Mouse (Mus musculus) right cerebral cortex, postnatal 4 days (tissue): ENCODE measurements around the gene Ythdc1.
"Not testable (repeated sequence)": the region's sequence is repeated elsewhere in the genome, so short reads cannot be mapped to it uniquely, and the experiment has no call there.

Experiments used
- DNase-seq: peaks from one replicate; pipeline ENCODE4 v3.0.0-alpha.2; 2022

Ythdc1 gene

DNA sequence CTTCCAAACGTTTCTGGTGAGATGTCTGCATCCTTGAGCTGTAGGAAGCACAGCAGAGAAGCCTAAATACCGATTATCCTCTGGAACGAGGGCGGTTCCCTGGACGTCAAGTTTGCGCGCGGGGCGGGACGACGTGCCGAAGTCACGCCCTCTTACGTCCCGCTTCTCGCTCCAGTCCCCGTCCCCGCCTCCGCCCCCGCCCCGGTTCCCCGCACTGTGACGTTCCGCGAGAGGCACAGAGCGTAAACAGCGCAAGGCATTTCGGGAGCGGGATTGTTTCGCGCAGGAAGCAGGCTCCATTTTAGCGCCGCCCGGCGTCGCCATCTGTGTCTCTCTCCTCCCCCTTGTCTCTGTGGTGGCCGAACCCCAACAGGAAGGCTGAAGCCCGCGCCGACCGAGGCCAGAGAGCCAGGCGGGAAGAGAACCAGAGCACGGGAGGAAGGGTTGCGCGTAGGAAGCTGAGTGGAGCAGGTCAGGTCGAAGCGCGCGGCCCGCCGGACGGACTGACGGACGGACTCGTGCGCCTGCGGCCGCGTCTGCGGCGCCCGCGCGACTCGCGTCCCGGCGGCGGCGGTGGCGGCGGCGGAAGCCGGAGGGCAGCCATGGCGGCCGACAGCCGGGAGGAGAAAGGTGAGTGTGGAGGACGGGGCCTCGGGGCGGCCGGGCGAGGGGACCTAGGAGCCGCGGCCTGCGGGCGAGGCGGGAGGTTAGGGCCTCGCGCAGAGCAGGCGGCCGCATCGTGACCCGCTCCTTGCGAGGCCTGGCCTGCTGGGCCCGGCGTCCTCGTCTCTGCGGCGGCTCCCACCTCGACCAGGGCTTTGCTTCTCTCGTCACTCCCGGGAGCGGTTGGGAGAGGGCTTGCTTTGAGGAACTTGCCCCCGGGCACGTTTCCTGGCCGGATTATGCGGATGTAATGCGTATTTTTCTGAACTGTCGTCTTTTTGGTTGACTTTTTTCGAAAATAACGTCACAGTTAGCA, at the start of gene Ythdc1:
Gene Ythdc1, plus strand, starts transcription at position 260 of the 979 bp plus-strand sequence.
- DNase-seq, result peak; percentile 96

GRCm38 (mm10) chr5:86769015-86769658, 34.9 kb upstream of the Ythdc1 start:
- DNase-seq, result no peak

DNA sequence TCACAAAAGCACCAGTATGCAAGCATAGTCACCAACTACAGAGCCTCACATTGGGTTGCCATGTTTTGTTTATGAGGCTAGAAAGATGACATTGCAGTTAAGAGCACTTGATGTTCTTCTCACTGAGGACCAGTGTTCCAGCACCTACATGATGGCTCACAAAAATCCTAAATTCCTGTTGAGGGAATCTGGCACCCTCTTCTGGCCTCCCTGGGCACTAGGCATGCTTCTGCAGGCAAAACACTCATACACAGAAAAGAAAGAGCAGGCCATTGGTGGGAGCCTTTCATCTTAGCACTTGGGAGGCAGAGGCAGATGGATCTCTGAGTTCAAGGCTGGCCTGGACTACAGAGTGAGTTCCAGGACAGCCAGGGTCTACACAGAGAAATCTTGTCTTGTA, 33.0 kb upstream of the Ythdc1 start:
- no peak for DNase-seq

DNA sequence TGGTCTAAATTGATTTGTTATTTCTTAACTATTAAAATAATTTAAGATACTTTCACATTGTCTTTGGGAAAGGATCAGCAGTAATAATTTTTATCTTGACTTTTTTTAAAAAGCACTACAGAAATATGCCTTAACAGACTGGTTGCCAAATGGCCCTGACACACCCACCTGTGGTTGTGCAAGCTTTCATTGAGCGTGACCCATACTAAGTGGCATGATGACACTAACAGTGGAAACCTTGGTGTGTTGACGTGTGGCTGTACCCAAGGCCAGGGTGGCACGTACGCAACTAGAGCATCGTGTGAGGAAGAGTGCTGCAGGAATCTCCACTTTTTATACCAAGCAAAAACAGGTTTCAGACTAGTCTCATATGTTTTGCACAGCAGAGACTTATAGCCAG, 27.1 kb upstream of the Ythdc1 start:
- no peak for DNase-seq

- DNase-seq, result no peak
Observed at GRCm38 (mm10) chr5:86778471-86778870, 25.6 kb upstream of the Ythdc1 start.

GRCm38 (mm10) chr5:86783059-86783458, 21.0 kb upstream of the Ythdc1 start:
- DNase-seq, result no peak

- no peak for DNase-seq
Observed at GRCm38 (mm10) chr5:86784205-86784604, 19.8 kb upstream of the Ythdc1 start.

DNA sequence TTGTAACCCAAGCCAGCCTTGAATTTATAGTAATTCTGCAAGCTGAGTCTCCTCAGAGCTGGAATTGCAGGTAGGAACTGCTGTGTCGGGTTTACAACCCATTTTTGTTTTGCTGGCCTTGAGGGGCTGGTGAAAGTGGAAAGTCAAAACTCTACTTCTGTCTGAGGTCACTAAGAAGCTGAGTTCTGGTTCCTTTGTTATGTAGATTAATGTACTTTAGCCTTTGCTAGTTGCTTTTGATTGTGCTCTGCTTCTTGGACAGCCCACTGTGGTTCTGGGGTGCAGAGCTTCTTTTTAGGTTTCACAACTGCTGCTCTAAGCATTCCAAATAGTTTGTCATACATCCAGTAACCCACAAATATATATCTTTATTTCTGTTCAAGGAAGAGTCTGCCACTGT, 17.2 kb upstream of the Ythdc1 start:
- no peak for DNase-seq

GRCm38 (mm10) chr5:86789954-86790353, 14.1 kb upstream of the Ythdc1 start:
- no peak for DNase-seq

DNA sequence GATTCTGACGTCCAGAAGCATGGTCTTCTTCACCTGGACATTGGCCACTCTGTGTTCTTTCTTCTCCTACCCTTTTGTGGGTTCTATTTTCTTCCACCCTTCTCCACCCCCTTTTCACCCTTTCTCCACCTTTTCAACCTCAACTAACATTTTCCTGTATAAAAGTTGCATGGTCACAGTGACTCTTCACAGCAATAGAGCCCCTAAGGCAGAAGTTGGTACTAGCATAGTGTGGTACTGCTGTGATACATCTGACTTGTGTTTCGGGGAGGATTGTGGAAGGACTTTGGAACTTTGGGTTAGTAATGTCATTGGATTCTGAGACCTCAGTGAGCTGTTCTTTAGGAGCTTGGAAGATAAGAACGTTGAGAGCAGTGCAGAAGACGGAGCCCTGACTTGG, 11.8 kb upstream of the Ythdc1 start:
- DNase-seq, result no peak

GRCm38 (mm10) chr5:86792807-86793206, 11.2 kb upstream of the Ythdc1 start:
- DNase-seq, result no peak

- DNase-seq, result no peak
Observed at GRCm38 (mm10) chr5:86816795-86817194, 12.8 kb downstream of the Ythdc1 start.

GRCm38 (mm10) chr5:86836378-86836777, 32.4 kb downstream of the Ythdc1 start:
- not testable (repeated sequence) for DNase-seq

DNA sequence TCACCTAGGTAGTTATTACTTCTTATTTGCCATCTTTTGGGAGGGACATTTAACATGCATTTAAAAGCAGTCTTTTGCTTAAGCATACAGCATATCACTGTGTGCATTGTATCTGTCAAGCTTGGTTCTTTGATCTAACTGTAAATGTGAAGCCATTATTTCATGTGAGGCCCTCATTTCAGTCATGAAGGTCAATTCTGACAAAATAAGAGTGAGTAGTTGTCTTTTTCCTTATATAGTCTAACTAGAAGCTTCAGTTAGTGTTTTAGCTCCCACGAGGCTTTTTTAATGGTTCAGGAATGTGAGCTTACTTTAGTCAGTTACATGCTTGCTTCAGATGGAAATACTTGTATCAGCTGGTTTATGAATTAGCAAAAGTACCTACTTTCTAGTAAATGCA, 34.1 kb downstream of the Ythdc1 start:
- no peak for DNase-seq

- DNase-seq, result no peak
Observed at GRCm38 (mm10) chr5:86839472-86839871, 35.5 kb downstream of the Ythdc1 start.

DNA sequence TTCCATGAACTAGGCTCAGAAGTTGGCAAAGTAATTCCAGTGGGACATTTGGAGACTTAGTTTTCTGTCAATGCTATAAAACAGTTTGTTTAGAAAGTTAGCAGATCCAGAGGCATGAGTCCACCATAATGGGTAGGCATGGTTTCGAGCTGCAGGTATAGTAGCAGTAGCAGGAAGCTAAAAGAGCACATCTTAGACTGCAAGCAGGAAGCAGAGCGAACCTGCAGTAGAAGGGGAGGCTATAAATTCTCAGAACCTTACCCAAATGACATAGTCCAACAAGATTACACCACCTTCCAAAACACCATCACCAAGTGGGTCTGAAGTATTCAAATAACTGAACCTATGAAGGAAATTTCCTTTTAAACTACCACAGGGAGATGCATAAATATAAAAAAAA, 36.2 kb downstream of the Ythdc1 start:
- no peak for DNase-seq

DNA sequence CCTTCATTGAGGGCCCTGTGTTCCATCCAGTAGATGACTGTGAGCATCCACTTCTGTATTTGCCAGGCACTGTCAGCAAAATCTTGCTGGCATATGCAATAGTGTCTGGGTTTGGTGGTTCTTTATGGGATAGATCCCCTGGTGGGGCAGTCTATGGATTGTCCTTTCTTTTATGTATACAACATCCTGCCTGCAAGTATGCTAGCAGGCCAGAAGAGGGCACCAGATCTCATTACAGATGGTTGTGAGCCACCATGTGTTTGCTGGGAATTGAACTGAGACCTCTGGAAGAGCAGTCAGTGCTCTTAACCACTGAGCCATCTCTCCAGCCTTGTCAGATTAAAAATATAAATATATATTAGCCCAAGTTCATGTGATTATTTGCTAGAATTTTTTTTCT, 37.2 kb downstream of the Ythdc1 start:
- DNase-seq, result not testable (repeated sequence)

DNA sequence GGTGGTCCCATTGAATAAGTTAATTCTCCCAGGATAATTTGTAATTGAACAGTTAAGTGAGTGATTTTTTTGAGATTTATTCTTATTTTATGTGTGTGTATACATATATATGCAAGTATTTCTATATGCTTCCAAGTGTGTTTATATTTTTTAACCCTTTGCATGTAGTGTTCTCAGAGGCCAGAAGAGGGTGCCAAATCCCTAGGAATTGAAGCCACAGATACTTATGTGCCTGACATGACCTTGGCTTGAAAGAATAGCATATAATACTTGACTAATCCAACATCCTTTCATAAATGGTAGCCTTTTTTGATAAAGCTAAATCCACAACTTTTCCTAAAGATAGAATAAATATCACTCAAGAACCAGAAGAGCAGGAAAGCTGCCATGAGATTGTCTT, 46.1 kb downstream of the Ythdc1 start:
- peak; percentile 7 for DNase-seq

DNA sequence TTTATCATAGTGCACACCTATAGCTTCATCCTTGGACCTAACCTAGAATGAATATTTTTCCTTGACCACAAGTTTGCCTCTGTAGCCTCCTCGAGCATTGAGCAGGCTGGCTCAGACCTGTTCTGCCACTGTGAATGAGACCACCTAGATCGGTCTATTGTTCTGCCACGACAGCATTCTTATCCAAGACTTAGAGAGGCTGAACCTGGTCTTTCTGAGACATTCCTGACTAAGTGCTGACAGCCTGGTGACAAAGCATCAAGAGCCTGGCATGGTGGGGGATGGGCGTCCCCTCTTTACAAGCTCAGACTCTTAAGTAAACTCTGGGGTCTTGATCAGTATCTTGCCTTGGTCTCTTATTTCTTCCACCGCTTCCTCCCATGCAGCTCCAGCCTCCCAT, 47.6 kb downstream of the Ythdc1 start:
- no peak for DNase-seq

DNA sequence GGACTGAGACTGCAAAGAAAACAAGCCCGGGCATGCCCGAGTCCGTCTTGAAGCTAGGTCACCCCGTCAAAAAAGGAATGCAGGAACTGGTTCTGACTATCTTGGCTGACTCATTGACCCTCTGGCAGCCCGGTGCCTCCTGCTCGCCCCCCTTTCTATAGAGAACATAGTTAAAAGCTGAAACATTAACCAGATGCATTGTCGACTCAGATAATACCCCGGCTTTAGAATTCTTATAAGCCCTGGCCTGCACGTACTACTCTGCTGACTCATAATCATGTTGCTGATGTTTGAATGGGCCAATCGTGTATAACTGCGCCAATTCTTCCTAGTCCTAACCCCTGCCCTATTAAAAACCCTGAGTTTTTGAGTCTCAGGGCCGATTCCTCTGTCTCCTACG, 52.5 kb downstream of the Ythdc1 start:
- not testable (repeated sequence) for DNase-seq

GRCm38 (mm10) chr5:86857682-86858081, 53.7 kb downstream of the Ythdc1 start:
- no peak for DNase-seq

DNA sequence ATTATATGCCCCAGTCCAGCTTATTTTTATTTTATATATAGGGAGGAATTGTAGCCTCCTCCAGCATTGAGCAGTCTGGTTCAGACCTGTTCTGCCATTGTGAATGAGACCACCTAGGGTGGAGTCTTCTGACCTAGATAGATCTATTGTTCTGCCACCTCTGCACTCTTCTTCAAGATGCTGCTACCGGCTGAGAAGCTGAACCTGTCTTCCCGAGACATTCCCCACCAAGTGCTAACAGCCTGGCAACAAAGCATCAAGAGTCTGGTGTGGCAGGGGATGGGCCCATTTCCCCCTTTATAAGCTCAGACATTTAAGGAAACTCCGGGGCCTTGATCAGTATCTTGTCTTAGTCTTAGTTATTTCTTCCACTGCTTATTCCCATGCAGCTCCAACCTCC, 54.3 kb downstream of the Ythdc1 start:
- DNase-seq, result no peak

DNA sequence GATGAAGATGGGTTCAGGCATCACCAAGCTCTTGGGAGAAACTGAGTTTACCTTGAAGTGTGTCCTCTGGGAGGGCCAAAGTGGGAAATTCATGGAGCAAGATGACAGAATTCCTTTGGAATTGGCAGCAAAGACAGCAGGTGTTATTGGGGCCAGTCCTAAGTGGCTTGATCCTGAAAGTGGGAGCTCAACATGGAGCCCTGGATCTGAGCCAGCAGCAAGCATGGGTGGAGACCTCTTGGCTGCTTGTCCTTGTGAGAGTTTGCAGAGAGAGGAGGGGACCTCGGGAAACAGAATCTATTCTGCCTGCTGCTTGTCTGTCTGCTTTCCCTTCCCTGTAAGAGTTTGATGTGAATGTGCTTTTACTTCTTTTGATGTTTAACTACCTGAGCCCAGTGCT, 67.9 kb downstream of the Ythdc1 start:
- no peak for DNase-seq
